Mouse (Mus musculus): ENCODE measurements around the gene Vmn1r204. TPM values are rescaled to one million over a fixed set of nuclear protein-coding genes. Genes with fewer than 3 reads are reported as not detected.
"Not testable (repeated sequence)": the region's sequence is repeated elsewhere in the genome, so short reads cannot be mapped to it uniquely, and the experiment has no call there.

The Vmn1r204 gene
- not detected in 2 replicates for polyA plus RNA-seq (2014; fragmentation: Nextera tagmentation; extraction: Ambion mirVana)

- not testable (repeated sequence) for H3K27me3 ChIP-seq (replicated peaks; ENCODE audit: control insufficient read depth, insufficient read depth, low read length); H3K4me1 ChIP-seq (ENCODE audit: control insufficient read depth, insufficient read depth, low read length); DNase-seq (ENCODE audit: low spot score); ATAC-seq; H3K9me3 ChIP-seq (replicated peaks; ENCODE audit: control insufficient read depth, low read length); H3K4me3 ChIP-seq (ENCODE audit: low read depth, low read length); H3K4me2 ChIP-seq (ENCODE audit: low read length); H3K36me3 ChIP-seq (ENCODE audit: control insufficient read depth, insufficient read depth, low read length); H3K27ac ChIP-seq (ENCODE audit: low read depth, low read length); H3K9ac ChIP-seq (ENCODE audit: low read length)
- 59% methylated on average over 1 of the region's 1 CpGs for WGBS
Measured at GRCm38 (mm10) chr13:22552898-22553297, at the start of gene Vmn1r204. TSS of gene Vmn1r204 (plus strand) at chr13:22553198.

- no peaks in the 10 kb centered on the region for H3K36me3 ChIP-seq (ENCODE audit: control insufficient read depth, insufficient read depth, low read length)
- ATAC-seq (no peak), DNase-seq (ENCODE audit: low spot score) (no peak)
- no peaks in the 10 kb centered on the region for H3K9me3 ChIP-seq (replicated peaks; ENCODE audit: control insufficient read depth, low read length)
- H3K4me3 ChIP-seq (ENCODE audit: low read depth, low read length): no peak within 1 kb of the TSS
- no peaks in the 10 kb centered on the region for H3K4me1 ChIP-seq (ENCODE audit: control insufficient read depth, insufficient read depth, low read length)
- no peak within 1 kb of the TSS for H3K9ac ChIP-seq (ENCODE audit: low read length)
- H3K27me3 ChIP-seq (replicated peaks; ENCODE audit: control insufficient read depth, insufficient read depth, low read length): no peaks in the 10 kb centered on the region
- H3K27ac ChIP-seq (ENCODE audit: low read depth, low read length): no peak within 1 kb of the TSS
- H3K4me2 ChIP-seq (ENCODE audit: low read length): no peak within 1 kb of the TSS
Measured at GRCm38 (mm10) chr13:22505281-22505680, 47.7 kb upstream of the Vmn1r204 start, which contains the start of gene Vmn1r202. TSS of gene Vmn1r202 (minus strand) at chr13:22505381.

GRCm38 (mm10) chr13:22517814-22518213 lies 35.2 kb upstream of the Vmn1r204 start, which contains the start of gene Vmn1r203:
TSS of gene Vmn1r203 (plus strand) at chr13:22518114.
- Histone ChIP-seq H3K27ac (ENCODE audit: low read depth, low read length) (no peak within 1 kb of the TSS), H3K4me1 (ENCODE audit: control insufficient read depth, insufficient read depth, low read length) (no peaks in the 10 kb centered on the region), H3K27me3 (replicated peaks; ENCODE audit: control insufficient read depth, insufficient read depth, low read length) (no peaks in the 10 kb centered on the region), H3K36me3 (ENCODE audit: control insufficient read depth, insufficient read depth, low read length) (no peaks in the 10 kb centered on the region), H3K4me2 (ENCODE audit: low read length) (no peak within 1 kb of the TSS), H3K9me3 (replicated peaks; ENCODE audit: control insufficient read depth, low read length) (no peaks in the 10 kb centered on the region), H3K9ac (ENCODE audit: low read length) (no peak within 1 kb of the TSS), H3K4me3 (ENCODE audit: low read depth, low read length) (no peak within 1 kb of the TSS)
- DNase-seq (ENCODE audit: low spot score) (no peak), ATAC-seq (no peak)

- H3K36me3 ChIP-seq (ENCODE audit: control insufficient read depth, insufficient read depth, low read length); H3K4me2 ChIP-seq (ENCODE audit: low read length); H3K27ac ChIP-seq (ENCODE audit: low read depth, low read length); H3K9ac ChIP-seq (ENCODE audit: low read length); H3K4me1 ChIP-seq (ENCODE audit: control insufficient read depth, insufficient read depth, low read length); DNase-seq (ENCODE audit: low spot score); ATAC-seq; H3K9me3 ChIP-seq (replicated peaks; ENCODE audit: control insufficient read depth, low read length); H3K4me3 ChIP-seq (ENCODE audit: low read depth, low read length); H3K27me3 ChIP-seq (replicated peaks; ENCODE audit: control insufficient read depth, insufficient read depth, low read length): not testable (repeated sequence)
- 84% methylated on average over 3 of the region's 3 CpGs for WGBS
Measured at GRCm38 (mm10) chr13:22574911-22575310, 21.9 kb downstream of the Vmn1r204 start.

- ATAC-seq: not testable (repeated sequence)
Measured at GRCm38 (mm10) chr13:22583336-22583735, 30.3 kb downstream of the Vmn1r204 start.

GRCm38 (mm10) chr13:22592900-22593299 lies 39.9 kb downstream of the Vmn1r204 start, which contains the start of gene Vmn1r205:
TSS of gene Vmn1r205 (minus strand) at chr13:22593000.
- no peak for DNase-seq (ENCODE audit: low spot score)
- no peak within 1 kb of the TSS for H3K9ac ChIP-seq (ENCODE audit: low read length)
- no peak within 1 kb of the TSS for H3K27ac ChIP-seq (ENCODE audit: low read depth, low read length)
- no peaks in the 10 kb centered on the region for H3K9me3 ChIP-seq (replicated peaks; ENCODE audit: control insufficient read depth, low read length)
- H3K4me3 ChIP-seq (ENCODE audit: low read depth, low read length): no peak within 1 kb of the TSS
- no peaks in the 10 kb centered on the region for H3K4me1 ChIP-seq (ENCODE audit: control insufficient read depth, insufficient read depth, low read length)
- no peak for ATAC-seq
- 89% methylated on average over 3 of the region's 3 CpGs for WGBS
- no peak within 1 kb of the TSS for H3K4me2 ChIP-seq (ENCODE audit: low read length)
- no peaks in the 10 kb centered on the region for H3K27me3 ChIP-seq (replicated peaks; ENCODE audit: control insufficient read depth, insufficient read depth, low read length)
- H3K36me3 ChIP-seq (ENCODE audit: control insufficient read depth, insufficient read depth, low read length): no peaks in the 10 kb centered on the region

More at GRCm38 (mm10) chr13:22583336-22583735, 30.3 kb downstream of the Vmn1r204 start:
- H3K9me3 ChIP-seq (replicated peaks; ENCODE audit: control insufficient read depth, low read length); H3K4me2 ChIP-seq (ENCODE audit: low read length); H3K9ac ChIP-seq (ENCODE audit: low read length); H3K4me1 ChIP-seq (ENCODE audit: control insufficient read depth, insufficient read depth, low read length); H3K4me3 ChIP-seq (ENCODE audit: low read depth, low read length); DNase-seq (ENCODE audit: low spot score); H3K36me3 ChIP-seq (ENCODE audit: control insufficient read depth, insufficient read depth, low read length); H3K27me3 ChIP-seq (replicated peaks; ENCODE audit: control insufficient read depth, insufficient read depth, low read length); H3K27ac ChIP-seq (ENCODE audit: low read depth, low read length): not testable (repeated sequence)
- 89% methylated on average over 12 of the region's 14 CpGs for WGBS

Other genes with a start within 250 kb of the Vmn1r204 start
- gene Vmn1r197, start 228.6 kb upstream of the Vmn1r204 start, polyA plus RNA-seq (2014; fragmentation: Nextera tagmentation; extraction: Ambion mirVana): not detected in 2 replicates
- not detected in 2 replicates for gene Vmn1r198, start 202.8 kb upstream of the Vmn1r204 start, polyA plus RNA-seq (2014; fragmentation: Nextera tagmentation; extraction: Ambion mirVana)
- gene Vmn1r199, start 173.4 kb upstream of the Vmn1r204 start, polyA plus RNA-seq (2014; fragmentation: Nextera tagmentation; extraction: Ambion mirVana): not detected in 2 replicates
- gene Vmn1r200, start 162.8 kb upstream of the Vmn1r204 start, polyA plus RNA-seq (2014; fragmentation: Nextera tagmentation; extraction: Ambion mirVana): not detected in 2 replicates
- gene Vmn1r201, start 81.3 kb upstream of the Vmn1r204 start, polyA plus RNA-seq (2014; fragmentation: Nextera tagmentation; extraction: Ambion mirVana): not detected in 2 replicates
- 0.03 TPM in 1 of 2 replicates, not detected in the other for gene Vmn1r202, start 47.8 kb upstream of the Vmn1r204 start, polyA plus RNA-seq (2014; fragmentation: Nextera tagmentation; extraction: Ambion mirVana)
- not detected in 2 replicates for gene Vmn1r203, start 35.1 kb upstream of the Vmn1r204 start, polyA plus RNA-seq (2014; fragmentation: Nextera tagmentation; extraction: Ambion mirVana)
- not detected in 2 replicates for gene Vmn1r205, start 39.8 kb downstream of the Vmn1r204 start, polyA plus RNA-seq (2014; fragmentation: Nextera tagmentation; extraction: Ambion mirVana)
- gene Vmn1r206, start 71.1 kb downstream of the Vmn1r204 start, polyA plus RNA-seq (2014; fragmentation: Nextera tagmentation; extraction: Ambion mirVana): not detected in 2 replicates
- gene Vmn1r207-ps, start 176.4 kb downstream of the Vmn1r204 start, polyA plus RNA-seq (2014; fragmentation: Nextera tagmentation; extraction: Ambion mirVana): not detected in 2 replicates
- gene Vmn1r208, start 224.2 kb downstream of the Vmn1r204 start, polyA plus RNA-seq (2014; fragmentation: Nextera tagmentation; extraction: Ambion mirVana): not detected in 2 replicates